ENCODE assay signal across 1 mouse cellular context in genomic region chr2:153533981-153534380, GRCm38 (mm10).
TF ChIP-seq lines count a peak whose summit lies in the region.

No protein-coding gene starts in this region.

TF ChIP-seq in CH12.LX, 34 proteins besides CTCF, POLR2A, EP300 and RAD21:
- TF ChIP-seq IRF4 (IDR thresholded peaks at IDR 0.05; ENCODE audit: low read depth, low read length), result no peak
- no peak for TF ChIP-seq ETS1 (conservative IDR thresholded peaks at IDR 0.05; ENCODE audit: low read depth, low read length)
- peak; percentile 33; the same call in 1 of the 2 replicates for TF ChIP-seq SMC3 (IDR thresholded peaks at IDR 0.05; ENCODE audit: low read depth, low read length)
- no peak for TF ChIP-seq MAZ (IDR thresholded peaks at IDR 0.05; ENCODE audit: low read depth, low read length)
- TF ChIP-seq TBP (conservative IDR thresholded peaks at IDR 0.05; ENCODE audit: low read depth, low read length), result no peak
- no peak for TF ChIP-seq MAFK (IDR thresholded peaks at IDR 0.05; ENCODE audit: insufficient replicate concordance, low read length)
